Mouse (Mus musculus) myocyte (in vitro differentiated cells): ENCODE measurements around the gene Atn1. TPM values are rescaled to one million over a fixed set of nuclear protein-coding genes. Genes with fewer than 3 reads are reported as not detected.
A peak's percentile ranks its signal among the peaks of the same experiment; 100 is the strongest.

ENCODE experiments used
- H3K27me3 ChIP-seq: one replicate; pipeline ENCODE4 v1.6.1; 2011; ENCODE audit not compliant: control insufficient read depth, insufficient read depth, insufficient read length
- H3K36me3 ChIP-seq: one replicate; pipeline ENCODE4 v1.6.1; 2011; ENCODE audit not compliant: control insufficient read depth, insufficient read depth
- H3K4me2 ChIP-seq: one replicate; pipeline ENCODE4 v1.6.1; 2011; ENCODE audit warnings: low read depth, control low read depth
- H3K4me3 ChIP-seq: one replicate; pipeline ENCODE4 v1.5.1; 2011; ENCODE audit warnings: mild to moderate bottlenecking, control low read depth, moderate library complexity
- H3K79me2 ChIP-seq: one replicate; pipeline ENCODE4 v1.6.1; 2011; ENCODE audit not compliant: control insufficient read depth, insufficient read depth
- H3ac ChIP-seq: one replicate; pipeline ENCODE4 v1.6.1; 2011; ENCODE audit not compliant: control insufficient read depth, insufficient read length
- CEBPB ChIP-seq: IDR thresholded peaks from 2 replicates; pipeline ENCODE4 v1.6.1; 2011; ENCODE audit warnings: mild to moderate bottlenecking, moderate library complexity; ENCODE audit not compliant: poor library complexity, insufficient read depth, severe bottlenecking
- E2F4 ChIP-seq: IDR thresholded peaks from one replicate; pipeline ENCODE4 v1.6.1; 2011; ENCODE audit warnings: mild to moderate bottlenecking, control low read depth, moderate library complexity; ENCODE audit not compliant: insufficient read depth
- MAX ChIP-seq: IDR thresholded peaks from one replicate; pipeline ENCODE4 v1.6.1; 2011; ENCODE audit warnings: low read depth, mild to moderate bottlenecking, control low read depth
- MYOD1 ChIP-seq, 3 experiments: IDR thresholded peaks; one replicate each; pipeline ENCODE4 v1.6.1; 2011; ENCODE audit warnings: control low read depth in 2 of 3, low read depth in 2 of 3, mild to moderate bottlenecking in 2 of 3, moderate library complexity in 1 of 3; ENCODE audit not compliant: insufficient read length in 2 of 3, control insufficient read depth in 1 of 3
- MYOG ChIP-seq, 3 experiments: IDR thresholded peaks; one replicate each; pipeline ENCODE4 v1.6.1; 2011; ENCODE audit warnings: control low read depth in 2 of 3, low read depth in 2 of 3, mild to moderate bottlenecking in 2 of 3; ENCODE audit not compliant: insufficient read length in 2 of 3, control insufficient read depth in 1 of 3, insufficient read depth in 1 of 3
- POLR2A ChIP-seq: IDR thresholded peaks from one replicate; pipeline ENCODE4 v1.6.1; 2011; ENCODE audit warnings: low read depth, mild to moderate bottlenecking, control low read depth, moderate library complexity; ENCODE audit not compliant: insufficient read length
- POLR2AphosphoS2 ChIP-seq: IDR thresholded peaks from one replicate; pipeline ENCODE4 v1.6.1; 2011; ENCODE audit warnings: low read depth, control low read depth; ENCODE audit not compliant: insufficient read length
- REST ChIP-seq: IDR thresholded peaks from one replicate; pipeline ENCODE4 v1.6.1; 2011; ENCODE audit warnings: mild to moderate bottlenecking, control low read depth, moderate library complexity; ENCODE audit not compliant: insufficient read depth, insufficient read length
- SRF ChIP-seq: IDR thresholded peaks from one replicate; pipeline ENCODE4 v1.6.1; 2011; ENCODE audit warnings: low read depth; ENCODE audit not compliant: control insufficient read depth, insufficient read length
- TCF12 ChIP-seq: IDR thresholded peaks from one replicate; pipeline ENCODE4 v1.6.1; 2011; ENCODE audit warnings: mild to moderate bottlenecking, control low read depth; ENCODE audit not compliant: poor library complexity, insufficient read depth, severe bottlenecking
- TCF3 ChIP-seq: IDR thresholded peaks from one replicate; pipeline ENCODE4 v1.6.1; 2011; ENCODE audit warnings: low read depth, control low read depth; ENCODE audit not compliant: insufficient read length
- USF1 ChIP-seq: IDR thresholded peaks from one replicate; pipeline ENCODE4 v1.6.1; 2011; ENCODE audit warnings: low read depth, mild to moderate bottlenecking, control low read depth, moderate library complexity
- polyA plus RNA-seq: library from polyadenylated mRNA; unstranded; fragments of >200 nt; fragmentation: generic; extraction: Trizol; gene quantifications from one replicate; pipeline ENCODE4 v1.2.1, GENCODE M21; 2012; ENCODE audit warnings: missing spikeins

Atn1 gene
- polyA plus RNA-seq, 1 experiment, result 39.4 TPM

GRCm38 (mm10) chr6:124698751-124699150 is 57.6 kb downstream of the Atn1 start:
- no peak overlapping the region for H3ac ChIP-seq
- H3K4me3 ChIP-seq, result no peak overlapping the region
- H3K4me2 ChIP-seq, result no peak overlapping the region
- no peaks in the 10 kb centered on the region for H3K79me2 ChIP-seq
- H3K27me3 ChIP-seq, result no peaks in the 10 kb centered on the region
- peaks cover 19% of the 10 kb centered on the region for H3K36me3 ChIP-seq
- TF ChIP-seq REST (no peak), CEBPB (no peak), POLR2A (no peak), SRF (no peak), POLR2AphosphoS2 (no peak), TCF12 (no peak), USF1 (no peak), MYOD1 (IDR thresholded peaks at IDR 0.05; ENCODE audit: control insufficient read depth in 1 of 3, insufficient read length in 2 of 3, low read depth in 2 of 3) (no peak), TCF3 (no peak), MYOG (IDR thresholded peaks at IDR 0.05; ENCODE audit: control insufficient read depth in 1 of 3, insufficient read depth in 1 of 3, insufficient read length in 2 of 3, low read depth in 2 of 3) (no peak), E2F4 (no peak), MAX (no peak)

GRCm38 (mm10) chr6:124696441-124697150 is 59.7 kb downstream of the Atn1 start:
- H3K27me3 ChIP-seq, result no peaks in the 10 kb centered on the region
- no peaks in the 10 kb centered on the region for H3K79me2 ChIP-seq
- no peaks in the 10 kb centered on the region for H3K36me3 ChIP-seq
- H3K4me2 ChIP-seq, result no peak overlapping the region
- no peak overlapping the region for H3K4me3 ChIP-seq
- no peak for TF ChIP-seq POLR2AphosphoS2
- no peak for TF ChIP-seq POLR2A
- TF ChIP-seq MYOD1 (IDR thresholded peaks at IDR 0.05; ENCODE audit: control insufficient read depth in 1 of 3, insufficient read length in 2 of 3, low read depth in 2 of 3), result no peak
- TF ChIP-seq MYOG (IDR thresholded peaks at IDR 0.05; ENCODE audit: control insufficient read depth in 1 of 3, insufficient read depth in 1 of 3, insufficient read length in 2 of 3, low read depth in 2 of 3), result no peak
- no peak for TF ChIP-seq REST
- TF ChIP-seq TCF12, result no peak
- no peak for TF ChIP-seq SRF
- no peak for TF ChIP-seq USF1
- TF ChIP-seq CEBPB, result no peak
- H3ac ChIP-seq, result no peak overlapping the region

GRCm38 (mm10) chr6:124694166-124694955 is 62.0 kb downstream of the Atn1 start:
- Histone ChIP-seq H3K4me3 (no peak overlapping the region), H3K79me2 (no peaks in the 10 kb centered on the region), H3K36me3 (no peaks in the 10 kb centered on the region), H3K27me3 (no peaks in the 10 kb centered on the region), H3K4me2 (peak overlapping the region; percentile 9), H3ac (no peak overlapping the region)
- TF ChIP-seq MAX (no peak), MYOD1 (IDR thresholded peaks at IDR 0.05; ENCODE audit: control insufficient read depth in 1 of 3, insufficient read length in 2 of 3, low read depth in 2 of 3) (peak in 1 of 3 experiments; percentile 9)

- no peaks in the 10 kb centered on the region for H3K36me3 ChIP-seq
- peak in 2 of 3 experiments; percentile 68 to 85 for TF ChIP-seq MYOD1 (IDR thresholded peaks at IDR 0.05; ENCODE audit: control insufficient read depth in 1 of 3, insufficient read length in 2 of 3, low read depth in 2 of 3)
- no peak for TF ChIP-seq MAX
- no peak overlapping the region for H3ac ChIP-seq
- no peaks in the 10 kb centered on the region for H3K27me3 ChIP-seq
- H3K79me2 ChIP-seq, result no peaks in the 10 kb centered on the region
- H3K4me3 ChIP-seq, result no peak overlapping the region
- H3K4me2 ChIP-seq, result peak overlapping the region; percentile 31
Observed at GRCm38 (mm10) chr6:124693243-124693981, 62.9 kb downstream of the Atn1 start.

Other genes starting within 250 kb of the Atn1 start
- 1.9 TPM for gene C1ra, start 244.1 kb downstream of the Atn1 start, polyA plus RNA-seq
- 0.24 TPM for gene C1s1, start 214.2 kb downstream of the Atn1 start, polyA plus RNA-seq
- gene C1rb, start 186.2 kb downstream of the Atn1 start, polyA plus RNA-seq, result 0.14 TPM
- 0.07 TPM for gene C1s2, start 120.4 kb downstream of the Atn1 start, polyA plus RNA-seq
- gene Lpcat3, start 93.5 kb downstream of the Atn1 start, polyA plus RNA-seq, result 138 TPM
- 103 TPM for gene Emg1, start 44.3 kb downstream of the Atn1 start, polyA plus RNA-seq
- gene Phb2, start 44.2 kb downstream of the Atn1 start, polyA plus RNA-seq, result 339 TPM
- gene Ptpn6, start 17.8 kb downstream of the Atn1 start, polyA plus RNA-seq, result 3.1 TPM
- 287 TPM for gene Grcc10, start 15.2 kb downstream of the Atn1 start, polyA plus RNA-seq
- not detected for gene Gm45234, start 503 bp downstream of the Atn1 start, polyA plus RNA-seq
- gene Eno2, start 13.1 kb upstream of the Atn1 start, polyA plus RNA-seq, result 19.5 TPM
- gene Lrrc23, start 23.2 kb upstream of the Atn1 start, polyA plus RNA-seq, result 0.13 TPM
- gene Spsb2, start 52.1 kb upstream of the Atn1 start, polyA plus RNA-seq, result 41.2 TPM
- gene Tpi1, start 57.8 kb upstream of the Atn1 start, polyA plus RNA-seq, result 1,480 TPM
- 123 TPM for gene Usp5, start 73.0 kb upstream of the Atn1 start, polyA plus RNA-seq
- gene Cdca3, start 73.0 kb upstream of the Atn1 start, polyA plus RNA-seq, result 28.8 TPM
- 0.11 TPM for gene Gnb3, start 83.8 kb upstream of the Atn1 start, polyA plus RNA-seq
- gene P3h3, start 101.2 kb upstream of the Atn1 start, polyA plus RNA-seq, result 1.1 TPM
- gene Gpr162, start 107.5 kb upstream of the Atn1 start, polyA plus RNA-seq, result 0.02 TPM
- not detected for gene Cd4, start 131.7 kb upstream of the Atn1 start, polyA plus RNA-seq
- 0.41 TPM for gene Lag3, start 155.2 kb upstream of the Atn1 start, polyA plus RNA-seq
- 1,462 TPM for gene Ptms, start 163.6 kb upstream of the Atn1 start, polyA plus RNA-seq
- 384 TPM for gene Mlf2, start 174.9 kb upstream of the Atn1 start, polyA plus RNA-seq
- gene Cops7a, start 209.0 kb upstream of the Atn1 start, polyA plus RNA-seq, result 142 TPM
- 1.1 TPM for gene Pianp, start 240.2 kb upstream of the Atn1 start, polyA plus RNA-seq